Mouse (Mus musculus): ENCODE results near the gene Spint1. TPM values are rescaled to one million over a fixed set of nuclear protein-coding genes. Genes with fewer than 3 reads are reported as not detected.

Spint1 gene
- polyA plus RNA-seq, 1 experiment from 2014 or later, result 8.9 TPM

DNA sequence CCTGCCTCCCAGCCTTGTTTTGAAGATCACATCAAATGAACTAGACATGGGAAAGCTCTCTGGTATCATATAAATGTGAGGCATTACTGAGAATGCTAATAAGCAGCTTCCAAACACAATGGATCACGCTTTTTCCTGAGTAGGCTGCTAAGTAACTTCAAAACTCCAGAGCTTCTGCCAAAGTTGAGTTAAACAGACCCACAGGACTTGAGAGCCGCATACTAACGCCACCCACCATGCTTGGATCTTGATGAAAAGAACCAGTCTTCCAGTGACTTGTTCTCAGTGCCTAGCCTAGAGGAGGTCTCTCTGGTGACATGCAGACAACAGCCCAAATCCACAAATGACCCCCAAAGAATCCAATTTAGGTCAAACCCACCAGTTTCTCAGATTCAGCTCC lies 38.2 kb upstream of the Spint1 start:
- Histone ChIP-seq H3K4me1 (ENCODE audit: control insufficient read depth, insufficient read depth, low read length) (no peaks in the 10 kb centered on the region; the same call in 1 of the 2 replicates), H3K27ac (replicated peaks; ENCODE audit: low read depth, low read length) (no peak overlapping the region), H3K4me2 (ENCODE audit: low read depth, low read length) (no peak overlapping the region), H3K9ac (replicated peaks; ENCODE audit: low read length) (no peak overlapping the region), H3K9me3 (replicated peaks; ENCODE audit: control insufficient read depth, low read length) (no peaks in the 10 kb centered on the region), H3K27me3 (ENCODE audit: control insufficient read depth, insufficient read depth, low read length) (no peaks in the 10 kb centered on the region), H3K4me3 (ENCODE audit: low read depth, low read length) (no peak overlapping the region), H3K36me3 (replicated peaks; ENCODE audit: control insufficient read depth, insufficient read depth, low read depth, low read length) (no peaks in the 10 kb centered on the region)
- ATAC-seq (replicated peaks; ENCODE audit: insufficient number of reproducible peaks, low FRiP score, low TSS enrichment, low read depth) (no peak), DNase-seq (ENCODE audit: low spot score) (no peak)
- 59% methylated on average over 3 of the region's 3 CpGs for WGBS

- no peak overlapping the region for H3K27ac ChIP-seq (replicated peaks; ENCODE audit: low read depth, low read length)
Measured at GRCm38 (mm10) chr2:119202914-119203453, 34.2 kb upstream of the Spint1 start.

GRCm38 (mm10) chr2:119203871-119204460 lies 33.2 kb upstream of the Spint1 start:
- no peak for DNase-seq (ENCODE audit: low spot score)
- ATAC-seq (replicated peaks; ENCODE audit: insufficient number of reproducible peaks, low FRiP score, low TSS enrichment, low read depth), result no peak
- no peaks in the 10 kb centered on the region for H3K9me3 ChIP-seq (replicated peaks; ENCODE audit: control insufficient read depth, low read length)
- H3K4me1 ChIP-seq (ENCODE audit: control insufficient read depth, insufficient read depth, low read length), result no peaks in the 10 kb centered on the region
- no peak overlapping the region for H3K9ac ChIP-seq (replicated peaks; ENCODE audit: low read length)
- no peak overlapping the region for H3K4me3 ChIP-seq (ENCODE audit: low read depth, low read length)
- 82% methylated on average over 4 of the region's 4 CpGs for WGBS
- H3K4me2 ChIP-seq (ENCODE audit: low read depth, low read length), result no peak overlapping the region
- H3K27ac ChIP-seq (replicated peaks; ENCODE audit: low read depth, low read length), result no peak overlapping the region
- no peaks in the 10 kb centered on the region for H3K36me3 ChIP-seq (replicated peaks; ENCODE audit: control insufficient read depth, insufficient read depth, low read depth, low read length)
- H3K27me3 ChIP-seq (ENCODE audit: control insufficient read depth, insufficient read depth, low read length), result no peaks in the 10 kb centered on the region

More at GRCm38 (mm10) chr2:119202914-119203453, 34.2 kb upstream of the Spint1 start:
- Histone ChIP-seq H3K4me2 (ENCODE audit: low read depth, low read length) (no peak overlapping the region), H3K4me1 (ENCODE audit: control insufficient read depth, insufficient read depth, low read length) (no peaks in the 10 kb centered on the region), H3K36me3 (replicated peaks; ENCODE audit: control insufficient read depth, insufficient read depth, low read depth, low read length) (no peaks in the 10 kb centered on the region), H3K9me3 (replicated peaks; ENCODE audit: control insufficient read depth, low read length) (no peaks in the 10 kb centered on the region), H3K4me3 (ENCODE audit: low read depth, low read length) (no peak overlapping the region), H3K9ac (replicated peaks; ENCODE audit: low read length) (no peak overlapping the region), H3K27me3 (ENCODE audit: control insufficient read depth, insufficient read depth, low read length) (no peaks in the 10 kb centered on the region)
- peak; percentile 32 for DNase-seq (ENCODE audit: low spot score)
- 82% methylated on average over 5 of the region's 5 CpGs for WGBS
- ATAC-seq (replicated peaks; ENCODE audit: insufficient number of reproducible peaks, low FRiP score, low TSS enrichment, low read depth), result no peak

DNA sequence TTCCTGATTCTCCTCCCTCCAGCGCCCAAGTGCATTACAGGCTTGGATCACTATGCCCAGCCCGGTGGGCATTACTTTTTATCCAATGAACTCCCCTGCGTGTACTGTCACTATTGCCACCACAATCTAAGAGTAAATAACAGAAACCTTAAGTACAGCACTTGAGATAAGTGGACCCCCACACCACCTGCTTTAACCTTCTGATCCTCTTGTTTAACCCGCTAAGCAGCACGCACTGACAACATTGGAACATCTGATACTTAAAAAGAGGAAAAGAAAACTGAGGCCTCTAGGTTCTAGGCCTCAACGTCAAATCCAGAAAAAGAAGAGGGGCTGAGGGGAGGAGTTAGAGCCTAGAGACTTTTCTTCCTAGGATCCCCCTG lies 29.2 kb upstream of the Spint1 start:
- H3K36me3 ChIP-seq (replicated peaks; ENCODE audit: control insufficient read depth, insufficient read depth, low read depth, low read length), result no peaks in the 10 kb centered on the region
- no peaks in the 10 kb centered on the region for H3K27me3 ChIP-seq (ENCODE audit: control insufficient read depth, insufficient read depth, low read length)
- DNase-seq (ENCODE audit: low spot score), result no peak
- no peak; the same call in 1 of the 2 replicates for ATAC-seq (replicated peaks; ENCODE audit: insufficient number of reproducible peaks, low FRiP score, low TSS enrichment, low read depth)
- WGBS, result 23% methylated on average over 6 of the region's 6 CpGs
- 0 out of 2 replicates have a peak, but pooled peaks cover 3% of the 10 kb centered on the region for H3K4me1 ChIP-seq (ENCODE audit: control insufficient read depth, insufficient read depth, low read length)
- H3K9ac ChIP-seq (replicated peaks; ENCODE audit: low read length), result peak overlapping the region; percentile 67
- H3K4me3 ChIP-seq (ENCODE audit: low read depth, low read length), result peak overlapping the region; percentile 73
- H3K27ac ChIP-seq (replicated peaks; ENCODE audit: low read depth, low read length), result peak overlapping the region; percentile 64; the same call in 1 of the 2 replicates
- H3K4me2 ChIP-seq (ENCODE audit: low read depth, low read length), result peak overlapping the region; percentile 32
- no peaks in the 10 kb centered on the region for H3K9me3 ChIP-seq (replicated peaks; ENCODE audit: control insufficient read depth, low read length)

GRCm38 (mm10) chr2:119208344-119209175 lies 28.6 kb upstream of the Spint1 start, which contains the start of the genes Zfyve19 and Dnajc17:
Gene Zfyve19 (plus strand): TSS chr2:119208617.
Gene Dnajc17 (minus strand): TSS chr2:119208795.
- H3K9me3 ChIP-seq (replicated peaks; ENCODE audit: control insufficient read depth, low read length), result no peaks in the 10 kb centered on the region
- H3K36me3 ChIP-seq (replicated peaks; ENCODE audit: control insufficient read depth, insufficient read depth, low read depth, low read length), result no peaks in the 10 kb centered on the region
- ATAC-seq (replicated peaks; ENCODE audit: insufficient number of reproducible peaks, low FRiP score, low TSS enrichment, low read depth) (peak; percentile 99), DNase-seq (ENCODE audit: low spot score) (peak; percentile 99)
- peak within 1 kb of the TSS; percentile 64 for H3K27ac ChIP-seq (replicated peaks; ENCODE audit: low read depth, low read length)
- no peaks in the 10 kb centered on the region for H3K27me3 ChIP-seq (ENCODE audit: control insufficient read depth, insufficient read depth, low read length)
- WGBS, result under 1% methylated on average over 51 of the region's 51 CpGs
- 0 out of 2 replicates have a peak, but pooled peaks cover 3% of the 10 kb centered on the region for H3K4me1 ChIP-seq (ENCODE audit: control insufficient read depth, insufficient read depth, low read length)
- H3K4me2 ChIP-seq (ENCODE audit: low read depth, low read length), result peak within 1 kb of the TSS; percentile 49
- peak within 1 kb of the TSS; percentile 74 for H3K9ac ChIP-seq (replicated peaks; ENCODE audit: low read length)
- peak within 1 kb of the TSS; percentile 73 for H3K4me3 ChIP-seq (ENCODE audit: low read depth, low read length)

- no peak overlapping the region for H3K27ac ChIP-seq (replicated peaks; ENCODE audit: low read depth, low read length)
- H3K9me3 ChIP-seq (replicated peaks; ENCODE audit: control insufficient read depth, low read length), result no peaks in the 10 kb centered on the region
- H3K27me3 ChIP-seq (ENCODE audit: control insufficient read depth, insufficient read depth, low read length), result no peaks in the 10 kb centered on the region
- no peaks in the 10 kb centered on the region for H3K36me3 ChIP-seq (replicated peaks; ENCODE audit: control insufficient read depth, insufficient read depth, low read depth, low read length)
- peak overlapping the region; percentile 74 for H3K9ac ChIP-seq (replicated peaks; ENCODE audit: low read length)
- H3K4me1 ChIP-seq (ENCODE audit: control insufficient read depth, insufficient read depth, low read length), result 0 out of 2 replicates have a peak, but pooled peaks cover 3% of the 10 kb centered on the region
- WGBS, result 2% methylated on average over 13 of the region's 13 CpGs
- peak overlapping the region; percentile 73 for H3K4me3 ChIP-seq (ENCODE audit: low read depth, low read length)
- peak overlapping the region; percentile 49 for H3K4me2 ChIP-seq (ENCODE audit: low read depth, low read length)
- no peak for ATAC-seq (replicated peaks; ENCODE audit: insufficient number of reproducible peaks, low FRiP score, low TSS enrichment, low read depth)
- DNase-seq (ENCODE audit: low spot score), result peak; percentile 43
Measured at GRCm38 (mm10) chr2:119209176-119209507, 28.0 kb upstream of the Spint1 start.

DNA sequence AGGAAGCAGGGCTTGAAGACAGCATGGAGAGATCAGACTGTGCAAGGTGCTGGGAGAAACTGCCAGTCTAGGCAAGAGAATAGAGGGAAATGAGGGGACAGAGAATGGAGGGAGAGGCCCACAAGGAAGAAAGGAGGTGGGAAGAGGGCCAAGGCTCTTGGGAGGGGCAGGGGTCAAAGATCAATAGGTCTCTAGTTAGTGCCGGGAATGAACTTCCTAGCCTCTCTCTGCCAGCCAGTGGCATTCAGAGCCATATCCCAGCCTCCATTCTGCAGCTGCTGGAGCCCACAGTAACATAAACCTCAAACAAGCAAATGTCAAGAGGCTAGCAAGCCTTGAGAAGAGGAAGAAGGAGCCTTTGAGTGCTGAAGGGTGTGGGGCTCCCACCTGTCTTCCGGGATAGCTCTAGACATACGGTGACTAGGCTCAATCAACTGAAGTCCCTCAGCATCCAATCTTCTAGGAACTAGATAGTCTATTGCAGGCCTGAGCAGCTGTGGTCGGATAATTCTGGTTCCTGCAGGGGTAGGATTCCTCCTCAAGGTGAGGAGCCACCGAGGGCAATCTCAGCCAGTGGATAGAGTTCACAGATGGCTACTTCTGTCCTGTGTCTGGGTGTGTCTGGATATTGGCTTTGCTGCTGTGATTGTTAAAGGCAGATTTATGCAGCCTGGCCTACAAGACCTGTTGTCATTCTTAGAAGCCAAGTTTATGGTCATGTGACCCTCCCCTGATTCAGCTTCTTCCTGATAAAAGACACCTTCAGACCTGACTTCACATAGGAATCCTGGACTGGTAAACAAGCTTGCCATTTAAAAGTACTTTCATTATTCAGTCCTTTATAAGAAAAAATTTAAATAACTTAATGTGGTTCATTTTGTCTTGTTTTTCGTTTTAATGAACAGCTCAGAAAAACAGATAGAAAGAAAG lies 7.1 kb upstream of the Spint1 start, which contains the start of gene Ppp1r14d:
Gene Ppp1r14d (minus strand): TSS at position 132 of the 930 bp plus-strand sequence.
- WGBS, result 68% methylated on average over 6 of the region's 6 CpGs
- ATAC-seq (replicated peaks; ENCODE audit: insufficient number of reproducible peaks, low FRiP score, low TSS enrichment, low read depth) (no peak), DNase-seq (ENCODE audit: low spot score) (no peak)
- H3K36me3 ChIP-seq (replicated peaks; ENCODE audit: control insufficient read depth, insufficient read depth, low read depth, low read length), result no peaks in the 10 kb centered on the region
- H3K27ac ChIP-seq (replicated peaks; ENCODE audit: low read depth, low read length), result no peak within 1 kb of the TSS
- H3K4me3 ChIP-seq (ENCODE audit: low read depth, low read length), result no peak within 1 kb of the TSS
- H3K9me3 ChIP-seq (replicated peaks; ENCODE audit: control insufficient read depth, low read length), result no peaks in the 10 kb centered on the region
- H3K4me1 ChIP-seq (ENCODE audit: control insufficient read depth, insufficient read depth, low read length), result no peaks in the 10 kb centered on the region
- no peak within 1 kb of the TSS for H3K4me2 ChIP-seq (ENCODE audit: low read depth, low read length)
- no peaks in the 10 kb centered on the region for H3K27me3 ChIP-seq (ENCODE audit: control insufficient read depth, insufficient read depth, low read length)
- H3K9ac ChIP-seq (replicated peaks; ENCODE audit: low read length), result no peak within 1 kb of the TSS
